Mouse (Mus musculus): ENCODE measurements around the gene 4931414P19Rik. TPM values are rescaled to one million over a fixed set of nuclear protein-coding genes. Genes with fewer than 3 reads are reported as not detected.

4931414P19Rik gene
- polyA plus RNA-seq (2015; fragmentation: Nextera tagmentation; extraction: Ambion mirVana): 5.8 and 6.0 TPM in 2 replicates

- under 1% methylated on average over 39 of the region's 39 CpGs for WGBS
- Histone ChIP-seq H3K9me3 (no peaks in the 10 kb centered on the region), H3K4me1 (peaks cover 24% of the 10 kb centered on the region), H3K4me3 (peak within 1 kb of the TSS; percentile 61), H3K9ac (peak within 1 kb of the TSS; percentile 83), H3K27me3 (replicated peaks) (no peaks in the 10 kb centered on the region), H3K4me2 (peak within 1 kb of the TSS; percentile 78), H3K27ac (replicated peaks) (peak within 1 kb of the TSS; percentile 86), H3K36me3 (peaks cover 10% of the 10 kb centered on the region)
- peak; percentile 33; the same call in 1 of the 2 replicates for ATAC-seq (ENCODE audit: extremely low read depth, insufficient number of reproducible peaks, low FRiP score, low TSS enrichment)
These were observed at the start of gene 4931414P19Rik for GRCm38 (mm10) chr14:54605752-54606321. 4931414P19Rik (minus strand) TSS chr14:54605993.

GRCm38 (mm10) chr14:54653496-54653895 lies 47.7 kb upstream of the 4931414P19Rik start:
- WGBS: 4% methylated on average over 12 of the region's 12 CpGs
- Histone ChIP-seq H3K4me2 (peak overlapping the region; percentile 91), H3K9ac (peak overlapping the region; percentile 93), H3K27ac (replicated peaks) (peak overlapping the region; percentile 89), H3K36me3 (peaks cover 75% of the 10 kb centered on the region), H3K27me3 (replicated peaks) (no peaks in the 10 kb centered on the region), H3K4me3 (peak overlapping the region; percentile 77), H3K9me3 (no peaks in the 10 kb centered on the region), H3K4me1 (peaks cover 43% of the 10 kb centered on the region)
- ATAC-seq (ENCODE audit: extremely low read depth, insufficient number of reproducible peaks, low FRiP score, low TSS enrichment): peak; percentile 84

GRCm38 (mm10) chr14:54652787-54653186 lies 47.0 kb upstream of the 4931414P19Rik start:
- Histone ChIP-seq H3K27me3 (replicated peaks) (no peaks in the 10 kb centered on the region), H3K4me3 (peak overlapping the region; percentile 77), H3K9ac (peak overlapping the region; percentile 93), H3K4me2 (peak overlapping the region; percentile 91), H3K4me1 (peaks cover 43% of the 10 kb centered on the region), H3K36me3 (peaks cover 75% of the 10 kb centered on the region), H3K27ac (replicated peaks) (peak overlapping the region; percentile 89), H3K9me3 (no peaks in the 10 kb centered on the region)
- WGBS: 0% methylated on average over 7 of the region's 7 CpGs
- no peak for ATAC-seq (ENCODE audit: extremely low read depth, insufficient number of reproducible peaks, low FRiP score, low TSS enrichment)

- no peak for ATAC-seq (ENCODE audit: extremely low read depth, insufficient number of reproducible peaks, low FRiP score, low TSS enrichment)
- Histone ChIP-seq H3K4me2 (peak overlapping the region; percentile 91; the same call in 1 of the 2 replicates), H3K9me3 (no peaks in the 10 kb centered on the region), H3K4me3 (peak overlapping the region; percentile 77; the same call in 1 of the 2 replicates), H3K27me3 (replicated peaks) (no peaks in the 10 kb centered on the region), H3K4me1 (peaks cover 43% of the 10 kb centered on the region), H3K36me3 (peaks cover 75% of the 10 kb centered on the region), H3K27ac (replicated peaks) (peak overlapping the region; percentile 38), H3K9ac (peak overlapping the region; percentile 42)
- WGBS: 59% methylated on average over 4 of the region's 4 CpGs
These were observed 45.8 kb upstream of the 4931414P19Rik start for GRCm38 (mm10) chr14:54651556-54651955.

- H3K9ac ChIP-seq: peak overlapping the region; percentile 42; the same call in 1 of the 2 replicates
- H3K4me2 ChIP-seq: no peak overlapping the region
- WGBS: 60% methylated on average over 23 of the region's 23 CpGs
- peak overlapping the region; percentile 38; the same call in 1 of the 2 replicates for H3K27ac ChIP-seq (replicated peaks)
- no peaks in the 10 kb centered on the region for H3K9me3 ChIP-seq
- H3K4me1 ChIP-seq: peaks cover 43% of the 10 kb centered on the region
- peaks cover 75% of the 10 kb centered on the region for H3K36me3 ChIP-seq
- no peak for ATAC-seq (ENCODE audit: extremely low read depth, insufficient number of reproducible peaks, low FRiP score, low TSS enrichment)
- H3K27me3 ChIP-seq (replicated peaks): no peaks in the 10 kb centered on the region
- no peak overlapping the region for H3K4me3 ChIP-seq
These were observed 45.0 kb upstream of the 4931414P19Rik start for GRCm38 (mm10) chr14:54650621-54651454.

GRCm38 (mm10) chr14:54647900-54648299 lies 42.1 kb upstream of the 4931414P19Rik start:
- H3K4me2 ChIP-seq: no peak overlapping the region
- no peaks in the 10 kb centered on the region for H3K27me3 ChIP-seq (replicated peaks)
- H3K36me3 ChIP-seq: peaks cover 87% of the 10 kb centered on the region
- peaks cover 32% of the 10 kb centered on the region for H3K4me1 ChIP-seq
- no peak for ATAC-seq (ENCODE audit: extremely low read depth, insufficient number of reproducible peaks, low FRiP score, low TSS enrichment)
- H3K9me3 ChIP-seq: no peaks in the 10 kb centered on the region
- no peak overlapping the region for H3K4me3 ChIP-seq
- no peak overlapping the region for H3K27ac ChIP-seq (replicated peaks)
- WGBS: 72% methylated on average over 4 of the region's 4 CpGs
- no peak overlapping the region for H3K9ac ChIP-seq

- H3K4me3 ChIP-seq: no peak overlapping the region
- H3K9ac ChIP-seq: no peak overlapping the region
- peaks cover 24% of the 10 kb centered on the region for H3K4me1 ChIP-seq
- no peak overlapping the region for H3K27ac ChIP-seq (replicated peaks)
- no peaks in the 10 kb centered on the region for H3K27me3 ChIP-seq (replicated peaks)
- no peak overlapping the region for H3K4me2 ChIP-seq
- ATAC-seq (ENCODE audit: extremely low read depth, insufficient number of reproducible peaks, low FRiP score, low TSS enrichment): no peak
- H3K9me3 ChIP-seq: no peaks in the 10 kb centered on the region
- WGBS: 91% methylated on average over 8 of the region's 8 CpGs
- H3K36me3 ChIP-seq: peaks cover 95% of the 10 kb centered on the region
These were observed 41.3 kb upstream of the 4931414P19Rik start for GRCm38 (mm10) chr14:54646898-54647636.

- 94% methylated on average over 17 of the region's 17 CpGs for WGBS
- Histone ChIP-seq H3K9me3 (no peaks in the 10 kb centered on the region), H3K4me2 (no peak overlapping the region), H3K27me3 (replicated peaks) (no peaks in the 10 kb centered on the region), H3K4me1 (peaks cover 18% of the 10 kb centered on the region), H3K9ac (no peak overlapping the region), H3K36me3 (peaks cover 91% of the 10 kb centered on the region), H3K4me3 (no peak overlapping the region), H3K27ac (replicated peaks) (no peak overlapping the region)
- no peak for ATAC-seq (ENCODE audit: extremely low read depth, insufficient number of reproducible peaks, low FRiP score, low TSS enrichment)
These were observed 40.7 kb upstream of the 4931414P19Rik start for GRCm38 (mm10) chr14:54646455-54646854.

- Histone ChIP-seq H3K4me2 (no peak overlapping the region), H3K27me3 (replicated peaks) (peaks cover 2% of the 10 kb centered on the region; the same call in 1 of the 2 replicates), H3K4me3 (no peak overlapping the region), H3K27ac (replicated peaks) (no peak overlapping the region), H3K9ac (no peak overlapping the region), H3K4me1 (peaks cover 20% of the 10 kb centered on the region), H3K36me3 (peaks cover 71% of the 10 kb centered on the region), H3K9me3 (no peaks in the 10 kb centered on the region)
- WGBS: 75% methylated on average over 9 of the region's 9 CpGs
- ATAC-seq (ENCODE audit: extremely low read depth, insufficient number of reproducible peaks, low FRiP score, low TSS enrichment): no peak
These were observed 38.5 kb upstream of the 4931414P19Rik start for GRCm38 (mm10) chr14:54644294-54644693.

GRCm38 (mm10) chr14:54643011-54643410 lies 37.2 kb upstream of the 4931414P19Rik start:
- WGBS: 85% methylated on average over 2 of the region's 2 CpGs

More at GRCm38 (mm10) chr14:54643011-54643410, 37.2 kb upstream of the 4931414P19Rik start:
- Histone ChIP-seq H3K4me1 (peaks cover 17% of the 10 kb centered on the region), H3K9ac (no peak overlapping the region), H3K36me3 (peaks cover 69% of the 10 kb centered on the region), H3K4me3 (no peak overlapping the region), H3K9me3 (no peaks in the 10 kb centered on the region), H3K27ac (replicated peaks) (no peak overlapping the region), H3K27me3 (replicated peaks) (peaks cover 3% of the 10 kb centered on the region; the same call in 1 of the 2 replicates), H3K4me2 (no peak overlapping the region)
- no peak for ATAC-seq (ENCODE audit: extremely low read depth, insufficient number of reproducible peaks, low FRiP score, low TSS enrichment)
